Mouse (Mus musculus) C2C12 (cell line): ENCODE results near the gene Nudt2. TPM values are rescaled to one million over a fixed set of nuclear protein-coding genes. Genes with fewer than 3 reads are reported as not detected.

ENCODE experiments used
- H3K27me3 ChIP-seq: one replicate; pipeline ENCODE4 v1.6.1; 2011; ENCODE audit not compliant: control insufficient read depth, insufficient read depth, insufficient read length
- H3K36me3 ChIP-seq: one replicate; pipeline ENCODE4 v1.6.1; 2011; ENCODE audit not compliant: control insufficient read depth, insufficient read depth
- H3K4me3 ChIP-seq: one replicate; pipeline ENCODE4 v1.5.1; 2011; ENCODE audit warnings: mild to moderate bottlenecking, control low read depth; ENCODE audit not compliant: poor library complexity, insufficient read depth, severe bottlenecking
- H3K79me2 ChIP-seq: one replicate; pipeline ENCODE4 v1.6.1; 2011; ENCODE audit not compliant: control insufficient read depth, insufficient read depth
- H3K79me3 ChIP-seq: one replicate; pipeline ENCODE4 v1.6.1; 2011; ENCODE audit warnings: low read depth, control low read depth
- H3ac ChIP-seq: one replicate; pipeline ENCODE3; 2011; ENCODE audit warnings: low read depth; ENCODE audit not compliant: control insufficient read depth, insufficient read length
- CEBPB ChIP-seq: IDR thresholded peaks from one replicate; pipeline ENCODE4 v1.6.1; 2011; ENCODE audit warnings: low read depth, mild to moderate bottlenecking, control low read depth, moderate library complexity
- CTCF ChIP-seq: IDR thresholded peaks from one replicate; pipeline ENCODE4 v1.5.1; 2011; ENCODE audit not compliant: control insufficient read depth, insufficient read depth, insufficient read length
- FOSL1 ChIP-seq: IDR thresholded peaks from one replicate; pipeline ENCODE4 v1.8.0; 2011; ENCODE audit warnings: mild to moderate bottlenecking, low read length; ENCODE audit not compliant: poor library complexity, insufficient read depth, severe bottlenecking
- MAX ChIP-seq: IDR thresholded peaks from one replicate; pipeline ENCODE4 v1.6.1; 2011; ENCODE audit warnings: mild to moderate bottlenecking, control low read depth
- MYOD1 ChIP-seq: IDR thresholded peaks from one replicate; pipeline ENCODE4 v1.6.1; 2011; ENCODE audit warnings: low read depth; ENCODE audit not compliant: control insufficient read depth, insufficient read length
- MYOG ChIP-seq: IDR thresholded peaks from one replicate; pipeline ENCODE4 v1.6.1; 2011; ENCODE audit not compliant: control insufficient read depth, insufficient read length; ENCODE audit errors: extremely low read depth
- USF1 ChIP-seq: IDR thresholded peaks from one replicate; pipeline ENCODE4 v1.6.1; 2011; ENCODE audit warnings: low read depth, mild to moderate bottlenecking, control low read depth, moderate library complexity
- long read RNA-seq, 2 experiments: library from polyadenylated mRNA; unstranded; transcript quantifications; one replicate each; pipeline ENCODE4 v2.0.0; 2019 to 2020
- polyA plus RNA-seq: library from polyadenylated mRNA; unstranded; fragments of >200 nt; fragmentation: generic; extraction: Trizol; gene quantifications from one replicate; pipeline ENCODE4 v1.2.1, GENCODE M21; 2012; ENCODE audit warnings: missing spikeins

Nudt2 gene
- 27.3 TPM for polyA plus RNA-seq
- long read RNA-seq, experiment 1, transcript Nudt2-201 (3 exons, 845 nt), result major isoform, 33 of 41 reads
- long read RNA-seq, experiment 1, partial matches to known transcripts, result 7 of 41 reads
- long read RNA-seq, experiment 1, other reads (novel, unspliced or antisense), result 1 of 41 reads
- long read RNA-seq, experiment 2, transcript Nudt2-201 (3 exons, 845 nt), result major isoform, 16 of 18 reads
- long read RNA-seq, experiment 2, partial matches to known transcripts, result 0 of 18 reads
- long read RNA-seq, experiment 2, other reads (novel, unspliced or antisense), result 2 of 18 reads

DNA sequence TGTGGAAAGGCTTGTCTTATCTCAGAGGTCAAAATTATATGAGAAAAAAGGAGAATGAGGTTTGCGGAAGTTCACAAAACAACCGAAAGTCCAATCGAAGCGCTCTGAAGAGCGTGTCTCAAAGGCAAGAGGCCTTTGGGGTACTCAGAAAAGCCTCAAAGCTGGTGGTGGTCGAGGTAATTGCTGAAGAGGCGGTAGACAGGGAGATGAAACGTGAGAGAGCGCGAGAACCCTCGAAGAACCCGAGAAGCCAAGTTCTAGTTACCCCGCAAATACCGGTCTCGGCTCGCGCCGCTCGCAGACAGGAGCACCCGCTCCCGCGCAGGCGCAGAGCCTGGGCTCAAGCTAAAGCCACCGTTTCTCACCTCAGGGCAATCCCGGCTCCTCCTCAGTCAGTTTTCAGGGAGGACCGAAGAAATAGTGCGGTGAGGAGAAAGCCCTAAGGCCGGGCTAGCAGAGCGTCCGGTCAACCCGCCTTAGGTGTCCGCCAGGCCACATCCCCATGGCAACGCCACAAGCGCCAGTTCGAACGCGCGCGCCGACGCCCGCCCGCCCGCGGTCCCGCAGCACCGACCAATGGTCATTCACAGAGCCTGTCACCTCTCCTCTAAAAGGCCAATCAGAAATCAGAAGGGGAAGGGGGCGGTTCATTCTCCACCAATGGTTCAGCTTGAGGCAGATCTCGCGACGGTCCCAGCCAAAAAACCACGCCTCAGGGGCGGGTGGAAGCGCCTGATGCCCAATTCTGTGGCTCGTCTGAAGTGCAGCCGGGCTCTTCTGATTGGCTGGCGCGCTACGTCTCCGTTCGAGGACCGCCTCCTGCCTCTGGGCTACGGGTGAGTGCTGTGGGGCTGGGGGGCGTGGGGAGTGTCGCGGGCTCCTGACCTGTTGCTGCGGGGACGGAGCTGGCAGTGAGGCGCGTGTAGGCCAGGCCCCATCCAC is at the start of gene Nudt2, which contains the start of gene Kif24:
TSS of gene Nudt2 (plus strand) at position 807 of the 942 bp plus-strand sequence.
TSS of gene Kif24 (minus strand) at position 543 of the 942 bp plus-strand sequence.
- Histone ChIP-seq H3K79me2 (peaks cover 45% of the 10 kb centered on the region), H3ac (peak within 1 kb of the TSS; percentile 95), H3K4me3 (peak within 1 kb of the TSS; percentile 71), H3K36me3 (no peaks in the 10 kb centered on the region), H3K79me3 (peaks cover 28% of the 10 kb centered on the region), H3K27me3 (no peaks in the 10 kb centered on the region)
- TF ChIP-seq USF1 (no peak), FOSL1 (no peak), CEBPB (no peak), MYOD1 (no peak), MYOG (no peak), CTCF (no peak)

DNA sequence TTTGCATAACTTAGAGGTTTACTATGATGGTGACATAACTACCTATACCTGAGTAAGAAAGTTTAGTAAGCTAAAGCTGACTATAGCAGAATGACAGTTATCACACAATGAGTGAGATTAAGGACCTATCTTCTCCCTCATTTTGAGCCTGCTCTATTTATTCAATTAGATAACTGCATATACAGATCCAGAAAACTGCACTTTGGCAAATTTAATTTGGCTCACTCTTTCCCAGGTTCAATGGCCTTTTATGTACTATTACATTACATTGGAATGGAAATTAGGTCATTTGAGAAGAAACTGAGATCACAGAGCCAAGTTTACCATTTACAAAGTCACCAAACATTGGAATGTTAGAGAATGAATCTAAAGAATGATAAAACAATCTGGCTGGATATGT is 48.0 kb upstream of the Nudt2 start:
- Histone ChIP-seq H3ac (no peak overlapping the region), H3K79me2 (no peaks in the 10 kb centered on the region), H3K36me3 (no peaks in the 10 kb centered on the region), H3K27me3 (no peaks in the 10 kb centered on the region), H3K4me3 (no peak overlapping the region), H3K79me3 (no peaks in the 10 kb centered on the region)
- no peak for TF ChIP-seq FOSL1
- TF ChIP-seq USF1, result no peak
- TF ChIP-seq MYOD1, result no peak
- no peak for TF ChIP-seq CTCF
- TF ChIP-seq MAX, result no peak
- no peak for TF ChIP-seq MYOG
- TF ChIP-seq CEBPB, result no peak

DNA sequence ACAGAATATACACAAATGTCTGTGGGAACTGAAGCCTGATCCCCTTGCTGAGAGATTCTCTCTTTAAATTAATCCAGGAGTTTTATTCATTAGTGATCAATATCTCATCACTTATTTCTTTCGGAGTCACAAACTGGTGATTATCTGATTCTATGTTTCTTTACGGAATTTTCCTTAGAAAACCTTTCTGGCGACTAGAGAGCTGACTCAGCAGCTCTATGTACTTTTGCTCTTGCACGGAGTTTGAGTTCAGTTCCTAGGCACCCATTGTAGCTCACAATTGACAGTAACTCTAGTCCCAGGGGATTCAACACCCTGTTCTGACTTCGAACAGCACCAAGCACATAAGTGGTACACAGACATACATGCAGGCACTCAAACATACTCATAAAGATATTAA is 26.0 kb upstream of the Nudt2 start:
- Histone ChIP-seq H3K27me3 (no peaks in the 10 kb centered on the region), H3K36me3 (no peaks in the 10 kb centered on the region), H3K79me2 (no peaks in the 10 kb centered on the region), H3K79me3 (no peaks in the 10 kb centered on the region), H3ac (no peak overlapping the region), H3K4me3 (no peak overlapping the region)
- TF ChIP-seq FOSL1 (no peak), MAX (no peak), USF1 (no peak), CTCF (no peak), MYOD1 (no peak), CEBPB (no peak), MYOG (no peak)

DNA sequence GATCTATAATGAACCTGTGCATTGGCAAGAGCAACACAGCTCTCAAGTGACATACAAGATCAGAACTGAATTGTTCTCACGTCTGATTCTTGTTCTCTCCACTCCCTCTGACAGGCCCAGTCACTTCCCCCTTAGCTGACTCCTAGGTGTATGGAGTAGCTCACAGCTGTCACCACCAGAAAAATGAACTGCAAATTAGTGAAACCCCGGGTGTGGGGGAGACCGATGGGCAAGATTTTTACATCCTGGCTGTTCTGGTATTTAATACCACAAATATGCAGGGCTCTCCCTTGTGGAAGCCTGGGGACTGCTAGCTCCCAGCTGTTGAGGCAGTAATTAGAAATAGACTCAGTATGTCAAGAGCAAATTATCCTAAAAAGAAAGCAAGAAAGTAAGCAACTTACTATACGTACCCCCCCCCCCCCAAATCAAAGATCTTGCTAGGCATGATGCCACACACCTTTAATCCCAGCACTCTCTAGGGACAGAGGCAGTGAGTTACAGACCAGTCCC is 22.1 kb upstream of the Nudt2 start:
- H3K36me3 ChIP-seq, result no peaks in the 10 kb centered on the region
- TF ChIP-seq CEBPB (no peak), MYOG (no peak), MYOD1 (no peak)

DNA sequence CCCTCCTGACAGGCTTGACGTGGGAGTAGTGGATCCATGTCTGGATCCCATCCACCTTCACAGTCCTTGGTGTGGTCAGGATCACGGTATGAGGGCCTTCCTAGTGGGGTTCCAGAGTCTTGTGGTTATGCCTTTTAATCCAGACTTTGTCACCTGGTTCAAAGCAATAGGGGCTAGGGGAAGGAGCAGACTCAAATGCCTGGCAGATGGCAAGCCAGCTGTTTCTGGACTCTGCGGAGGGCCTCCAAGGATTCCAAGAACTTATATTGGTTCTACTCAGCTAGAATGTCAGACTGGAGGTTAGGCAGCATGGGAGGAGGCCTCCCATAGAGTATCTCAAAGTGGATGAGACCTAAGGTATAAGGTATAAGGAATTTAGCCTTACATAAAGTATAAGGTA is 17.4 kb upstream of the Nudt2 start:
- peaks cover 20% of the 10 kb centered on the region for H3K36me3 ChIP-seq
- H3K79me2 ChIP-seq, result peaks cover 11% of the 10 kb centered on the region
- H3K27me3 ChIP-seq, result no peaks in the 10 kb centered on the region
- no peaks in the 10 kb centered on the region for H3K79me3 ChIP-seq
- H3ac ChIP-seq, result no peak overlapping the region
- TF ChIP-seq MYOG, result no peak
- no peak for TF ChIP-seq FOSL1
- TF ChIP-seq MYOD1, result no peak
- no peak for TF ChIP-seq USF1
- no peak overlapping the region for H3K4me3 ChIP-seq

More for the DNA sequence above, 22.1 kb upstream of the Nudt2 start:
- Histone ChIP-seq H3K79me3 (no peaks in the 10 kb centered on the region), H3K27me3 (no peaks in the 10 kb centered on the region), H3K79me2 (no peaks in the 10 kb centered on the region), H3ac (no peak overlapping the region), H3K4me3 (no peak overlapping the region)
